Mouse (Mus musculus) CH12.LX (cell line): ENCODE results near the gene Bicd2. TPM values are rescaled to one million over a fixed set of nuclear protein-coding genes. Genes with fewer than 3 reads are reported as not detected.

ENCODE experiments used
- DNase-seq: peaks from one replicate; pipeline ENCODE4 v3.0.0-alpha.2; 2013; ENCODE audit errors: extremely low read depth
- H3K27ac ChIP-seq: 2 replicates; pipeline ENCODE4 v1.5.1; 2012; ENCODE audit warnings: low read depth, mild to moderate bottlenecking, control low read depth, moderate library complexity; ENCODE audit not compliant: insufficient read depth
- H3K27me3 ChIP-seq: replicated peaks from 2 replicates; pipeline ENCODE3; 2012; ENCODE audit warnings: inconsistent platforms
- H3K36me3 ChIP-seq, 2 experiments: replicated peaks in 1 of 2; 2 replicates each; pipeline versions ENCODE3 to v1.6.1; 2012; ENCODE audit warnings: inconsistent platforms in 1 of 2, low read length in 1 of 2, mild to moderate bottlenecking in 1 of 2, mixed read lengths in 1 of 2, moderate library complexity in 1 of 2; ENCODE audit not compliant: control insufficient read depth in 1 of 2, insufficient read depth in 1 of 2
- H3K4me1 ChIP-seq, 2 experiments: 2 replicates each; pipeline ENCODE4 v1.6.1; 2012; ENCODE audit warnings: inconsistent platforms in 1 of 2, moderate library complexity in 1 of 2; ENCODE audit not compliant: insufficient read depth in 2 of 2, control insufficient read depth in 1 of 2
- H3K4me2 ChIP-seq: 2 replicates; pipeline ENCODE4 v1.6.1; 2012; ENCODE audit warnings: low read depth, mild to moderate bottlenecking, control low read depth; ENCODE audit not compliant: poor library complexity, insufficient read depth, severe bottlenecking
- H3K4me3 ChIP-seq, 3 experiments: fragments of 150-350 bp in 1 of 3; sonication (generic) in 1 of 3; replicated peaks in 1 of 3; 2 replicates each; pipeline versions ENCODE3 to v1.5.1; 2011 to 2012; ENCODE audit warnings: low read depth in 2 of 3, low read length in 2 of 3, mild to moderate bottlenecking in 2 of 3, moderate library complexity in 2 of 3, control low read depth in 1 of 3, improper control_type of control experiment in 1 of 3, inconsistent platforms in 1 of 3, mixed read lengths in 1 of 3; ENCODE audit not compliant: poor library complexity in 1 of 3
- H3K79me2 ChIP-seq: replicated peaks from 2 replicates; pipeline ENCODE4 v1.6.1; 2012; ENCODE audit warnings: mild to moderate bottlenecking, moderate library complexity; ENCODE audit not compliant: control insufficient read depth, poor library complexity, insufficient read depth, severe bottlenecking; ENCODE audit errors: extremely low read depth
- H3K9ac ChIP-seq: 2 replicates; pipeline ENCODE4 v1.6.1; 2012; ENCODE audit warnings: low read depth, mild to moderate bottlenecking, control low read depth, moderate library complexity; ENCODE audit not compliant: insufficient read depth
- H3K9me3 ChIP-seq: replicated peaks from 2 replicates; pipeline ENCODE3; 2012; ENCODE audit warnings: low read length, inconsistent platforms, mixed read lengths
- BHLHE40 ChIP-seq: IDR thresholded peaks from 2 replicates; pipeline ENCODE4 v1.6.1; 2011; ENCODE audit warnings: mild to moderate bottlenecking, low read depth, low read length, improper control_type of control experiment
- CHD2 ChIP-seq: IDR thresholded peaks from 2 replicates; pipeline ENCODE4 v1.6.1; 2011; ENCODE audit warnings: low read length, improper control_type of control experiment
- CTCF ChIP-seq, 2 experiments: IDR thresholded peaks in 1 of 2; conservative IDR thresholded peaks in 1 of 2; 2 replicates each; pipeline ENCODE4 v1.5.1; 2011 to 2012; ENCODE audit warnings: low read depth in 2 of 2, low read length in 2 of 2, improper control_type of control experiment in 1 of 2, inconsistent platforms in 1 of 2, mild to moderate bottlenecking in 1 of 2, moderate library complexity in 1 of 2
- EP300 ChIP-seq: IDR thresholded peaks from 2 replicates; pipeline ENCODE4 v1.6.1; 2011; ENCODE audit warnings: low read length, improper control_type of control experiment
- ETS1 ChIP-seq: conservative IDR thresholded peaks from 2 replicates; pipeline ENCODE4 v1.6.1; 2012; ENCODE audit warnings: low read depth, mild to moderate bottlenecking, inconsistent platforms, low read length, improper control_type of control experiment, moderate library complexity
- GABPA ChIP-seq: IDR thresholded peaks from 2 replicates; pipeline ENCODE4 v1.6.1; 2012; ENCODE audit warnings: low read depth, low read length, improper control_type of control experiment, inconsistent platforms; ENCODE audit not compliant: insufficient replicate concordance
- HCFC1 ChIP-seq: IDR thresholded peaks from 2 replicates; pipeline ENCODE4 v1.6.1; 2012; ENCODE audit warnings: low read depth, mild to moderate bottlenecking, inconsistent platforms, low read length, improper control_type of control experiment
- IRF4 ChIP-seq: IDR thresholded peaks from 2 replicates; pipeline ENCODE4 v1.6.1; 2014; ENCODE audit warnings: low read depth, mild to moderate bottlenecking, inconsistent platforms, low read length, improper control_type of control experiment
- JUN ChIP-seq: IDR thresholded peaks from 2 replicates; pipeline ENCODE4 v1.6.1; 2011; ENCODE audit warnings: low read depth, mild to moderate bottlenecking, low read length, improper control_type of control experiment, moderate library complexity; ENCODE audit not compliant: insufficient read depth
- JUND ChIP-seq: conservative IDR thresholded peaks from 2 replicates; pipeline ENCODE4 v1.6.1; 2011; ENCODE audit warnings: low read depth, low read length, improper control_type of control experiment
- KAT2A ChIP-seq: IDR thresholded peaks from 2 replicates; pipeline ENCODE4 v1.6.1; 2012; ENCODE audit warnings: low read length, improper control_type of control experiment, inconsistent platforms; ENCODE audit not compliant: insufficient replicate concordance
- MAZ ChIP-seq: IDR thresholded peaks from 2 replicates; pipeline ENCODE4 v1.6.1; 2012; ENCODE audit warnings: low read depth, mild to moderate bottlenecking, inconsistent platforms, low read length, improper control_type of control experiment, moderate library complexity
- MEF2A ChIP-seq: IDR thresholded peaks from 2 replicates; pipeline ENCODE4 v1.6.1; 2014; ENCODE audit warnings: low read depth, mild to moderate bottlenecking, inconsistent platforms, low read length, improper control_type of control experiment, borderline replicate concordance
- MYC ChIP-seq: IDR thresholded peaks from 2 replicates; pipeline ENCODE4 v1.6.1; 2011; ENCODE audit warnings: low read depth, mild to moderate bottlenecking, improper control_type of control experiment, low read length
- NRF1 ChIP-seq: IDR thresholded peaks from 2 replicates; pipeline ENCODE4 v1.6.1; 2014; ENCODE audit warnings: low read depth, mild to moderate bottlenecking, inconsistent platforms, low read length, improper control_type of control experiment, moderate library complexity
- PAX5 ChIP-seq: IDR thresholded peaks from 2 replicates; pipeline ENCODE4 v1.6.1; 2012; ENCODE audit warnings: low read length, inconsistent platforms, mixed read lengths
- POLR2A ChIP-seq: IDR thresholded peaks from 2 replicates; pipeline ENCODE4 v1.6.1; 2011; ENCODE audit warnings: low read depth, mild to moderate bottlenecking, improper control_type of control experiment, low read length
- POLR2AphosphoS2 ChIP-seq: IDR thresholded peaks from 2 replicates; pipeline ENCODE4 v1.6.1; 2011; ENCODE audit warnings: low read depth, low read length, improper control_type of control experiment
- RCOR1 ChIP-seq: conservative IDR thresholded peaks from 2 replicates; pipeline ENCODE4 v1.6.1; 2012; ENCODE audit warnings: low read depth, mild to moderate bottlenecking, inconsistent platforms, low read length, improper control_type of control experiment
- SMC3 ChIP-seq: IDR thresholded peaks from 2 replicates; pipeline ENCODE4 v1.6.1; 2011; ENCODE audit warnings: low read depth, low read length, improper control_type of control experiment
- UBTF ChIP-seq: IDR thresholded peaks from 2 replicates; pipeline ENCODE4 v1.6.1; 2012; ENCODE audit warnings: low read depth, mild to moderate bottlenecking, inconsistent platforms, low read length, improper control_type of control experiment, moderate library complexity
- USF1 ChIP-seq: IDR thresholded peaks from 2 replicates; pipeline ENCODE4 v1.6.1; 2014; ENCODE audit warnings: low read depth, mild to moderate bottlenecking, inconsistent platforms, low read length, improper control_type of control experiment
- USF2 ChIP-seq: conservative IDR thresholded peaks from 2 replicates; pipeline ENCODE4 v1.6.1; 2011; ENCODE audit warnings: low read depth, low read length, improper control_type of control experiment
- ZC3H11A ChIP-seq: IDR thresholded peaks from 2 replicates; pipeline ENCODE4 v1.6.1; 2012; ENCODE audit warnings: low read depth, mild to moderate bottlenecking, inconsistent platforms, low read length, improper control_type of control experiment
- ZKSCAN1 ChIP-seq: IDR thresholded peaks from 2 replicates; pipeline ENCODE4 v1.6.1; 2012; ENCODE audit warnings: low read depth, inconsistent platforms, low read length, improper control_type of control experiment, borderline replicate concordance
- ZNF384 ChIP-seq: IDR thresholded peaks from 2 replicates; pipeline ENCODE4 v1.6.1; 2012; ENCODE audit warnings: low read depth, low read length, improper control_type of control experiment, inconsistent platforms
- dilution Hi-C: fragments of 300-500 bp; cut with MboI; formaldehyde crosslinking; loops from 2 replicates; pipeline ENCODE4 v1.14.3; 2020; ENCODE audit warnings: low sequenced_read_pairs; ENCODE audit not compliant: extremely low pct_unique_long_range_greater_than_20kb, extremely low pct_ligation_motif_present
- in situ Hi-C: fragments of 300-500 bp; cut with MboI; formaldehyde crosslinking; loops from 3 replicates; pipeline ENCODE4 v1.14.3; 2019; ENCODE audit warnings: low sequenced_read_pairs, low pct_ligation_motif_present, low pct_unique_long_range_greater_than_20kb, mixed read lengths
- polyA plus RNA-seq: library from polyadenylated mRNA; unstranded; fragments of >175 nt; gene quantifications from 2 replicates; pipeline ENCODE4 v1.2.1, GENCODE M21; 2012; ENCODE audit warnings: low read depth; ENCODE audit not compliant: insufficient read length
- total RNA-seq, 2 experiments: library from RNA; depleted of rRNA; stranded (reverse); fragments of 300-350 nt in 1 of 2; fragments of >200 nt in 1 of 2; gene quantifications; 2 replicates each; pipeline ENCODE4 v1.2.3; 2012 to 2014

The Bicd2 gene
- total and polyA plus RNA-seq, 3 experiments = 16.9 to 26.5 (median 21.0) TPM

DNA sequence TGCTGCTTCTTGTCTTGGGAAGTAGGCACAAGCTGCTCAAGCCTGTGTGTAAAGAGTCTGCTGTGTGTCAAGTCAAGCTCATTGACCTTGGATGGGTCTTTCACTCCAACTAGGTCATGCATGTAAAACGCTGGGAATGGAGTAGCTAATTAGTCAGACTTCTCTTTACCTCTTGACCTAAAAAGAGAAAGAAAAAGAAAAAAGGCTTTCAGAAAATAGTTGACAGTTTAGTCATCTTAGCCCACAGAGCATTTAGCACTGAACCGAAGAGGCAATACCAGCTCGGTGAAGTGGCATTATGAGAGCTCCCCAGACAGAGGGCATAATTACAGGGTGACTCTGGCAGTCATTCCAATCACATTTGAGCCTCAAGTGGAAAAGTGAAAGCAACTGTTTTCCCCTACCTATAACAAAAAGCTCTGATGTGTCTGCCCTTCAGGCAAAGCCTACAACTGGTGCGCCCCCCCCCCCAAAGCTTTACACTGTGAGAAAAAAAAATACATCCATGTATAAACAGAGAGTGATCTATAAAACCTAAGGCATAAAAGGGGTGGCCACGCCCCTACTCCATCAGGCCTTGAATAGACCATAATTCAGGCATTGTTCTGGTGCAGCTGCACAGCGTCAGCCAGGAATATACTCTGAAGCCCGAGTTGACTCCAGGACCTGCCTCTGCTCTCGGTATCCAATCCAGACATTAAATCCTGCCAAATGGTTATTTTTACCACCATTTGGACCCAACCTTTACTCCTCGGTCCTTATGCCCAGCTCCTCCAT is 24.8 kb upstream of the Bicd2 start:
- H3K27ac ChIP-seq = no peak overlapping the region
- peaks cover 2 to 10% of the 10 kb centered on the region in 2 experiments; a peak in 1 of 4 replicates for H3K4me1 ChIP-seq
- H3K4me3 ChIP-seq = no peak overlapping the region
- H3K27me3 ChIP-seq = no peaks in the 10 kb centered on the region
- H3K36me3 ChIP-seq = no peaks in the 10 kb centered on the region
- no peak for DNase-seq
- dilution Hi-C loops = no loop called here
- in situ Hi-C loops = no loop called here
- no peaks in the 10 kb centered on the region for H3K79me2 ChIP-seq
- TF ChIP-seq UBTF (no peak), PAX5 (no peak), CHD2 (no peak), ZNF384 (no peak), KAT2A (no peak), RCOR1 (no peak), POLR2AphosphoS2 (no peak), HCFC1 (no peak), NRF1 (no peak), USF2 (no peak), MAZ (no peak), MEF2A (no peak)
- TF ChIP-seq, all 38 proteins: peak for 0
- H3K9ac ChIP-seq = no peak overlapping the region
- no peaks in the 10 kb centered on the region for H3K9me3 ChIP-seq
- no peak overlapping the region for H3K4me2 ChIP-seq

DNA sequence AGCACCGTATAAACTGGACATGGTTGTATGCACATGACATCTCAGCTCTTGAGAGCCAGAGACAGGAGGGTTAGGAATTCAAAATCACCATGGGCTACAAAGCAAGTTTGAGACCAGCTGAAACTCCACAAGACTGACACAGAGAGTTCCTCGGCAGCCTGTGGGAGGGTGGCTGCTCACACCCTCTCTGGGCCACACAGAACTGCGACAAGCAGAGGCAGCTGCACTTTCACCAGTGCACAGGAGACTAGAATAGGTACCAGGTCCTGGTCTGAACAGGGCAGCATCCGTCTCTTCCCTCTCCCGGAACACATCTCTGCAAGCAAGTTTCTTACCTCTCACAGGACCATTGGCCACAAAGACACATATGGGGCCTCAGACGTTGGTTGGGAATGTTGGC is 23.9 kb upstream of the Bicd2 start:
- no peak overlapping the region for H3K9ac ChIP-seq
- H3K27ac ChIP-seq = no peak overlapping the region
- dilution Hi-C loops = no loop called here
- no peaks in the 10 kb centered on the region for H3K79me2 ChIP-seq
- H3K27me3 ChIP-seq = no peaks in the 10 kb centered on the region
- H3K9me3 ChIP-seq = no peaks in the 10 kb centered on the region
- H3K36me3 ChIP-seq = no peaks in the 10 kb centered on the region
- in situ Hi-C loops = no loop called here
- no peak for DNase-seq
- no peak overlapping the region for H3K4me2 ChIP-seq
- no peak overlapping the region for H3K4me3 ChIP-seq
- no peak for TF ChIP-seq PAX5
- no peak for TF ChIP-seq GABPA
- no peak for TF ChIP-seq ZC3H11A
- TF ChIP-seq USF1 = no peak
- TF ChIP-seq SMC3 = no peak
- TF ChIP-seq KAT2A = no peak
- TF ChIP-seq IRF4 = no peak
- TF ChIP-seq MYC = no peak
- TF ChIP-seq JUN = no peak
- TF ChIP-seq EP300 = no peak
- no peak for TF ChIP-seq UBTF
- no peak for TF ChIP-seq JUND
- no peak for TF ChIP-seq MEF2A
- TF ChIP-seq POLR2AphosphoS2 = no peak
- TF ChIP-seq ETS1 = no peak
- TF ChIP-seq BHLHE40 = no peak
- TF ChIP-seq CTCF (conservative IDR thresholded peaks at IDR 0.05 in 1 of 2, IDR thresholded peaks at IDR 0.05 in 1 of 2; ENCODE audit: low read depth in 2 of 2, low read length in 2 of 2) = no peak
- TF ChIP-seq HCFC1 = no peak
- no peak for TF ChIP-seq ZKSCAN1
- TF ChIP-seq POLR2A = no peak
- peaks cover 2 to 19% of the 10 kb centered on the region in 2 experiments; a peak in 2 of 4 replicates for H3K4me1 ChIP-seq
